Mouse (Mus musculus) heart, postnatal 0 days (tissue): Measurements from ENCODE around the gene Fxyd5.

ENCODE experiments used
- CTCF ChIP-seq: IDR thresholded peaks from 2 replicates; pipeline ENCODE4 v1.5.1; 2016; ENCODE audit warnings: antibody characterized with exemption, control low read depth, low read depth
- EP300 ChIP-seq: IDR thresholded peaks from 2 replicates; pipeline ENCODE4 v1.6.1; 2016; ENCODE audit warnings: antibody characterized with exemption, low read depth

DNA sequence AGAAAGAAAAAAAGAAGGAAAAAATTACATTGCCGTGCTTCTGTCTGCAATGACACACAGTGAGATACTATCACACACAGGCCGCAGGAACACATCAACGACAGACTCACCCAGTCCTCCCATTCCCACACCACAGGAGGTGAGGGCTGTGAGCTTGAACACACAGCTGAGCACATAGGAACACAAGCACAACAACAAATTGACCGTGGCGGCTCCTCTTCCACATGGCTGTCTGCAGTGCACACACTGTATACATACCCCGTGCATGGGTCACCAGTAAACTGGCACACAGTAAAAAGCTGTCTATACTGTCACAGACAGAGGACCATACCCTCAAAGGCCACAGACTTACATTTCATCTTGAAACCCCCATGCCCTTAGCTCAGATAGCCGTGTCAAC is 14.2 kb upstream of the Fxyd5 start:
- no peak for TF ChIP-seq CTCF
- no peak for TF ChIP-seq EP300
